Mouse (Mus musculus) hindbrain, embryonic 11.5 days (tissue): ENCODE results near the gene Chmp6. TPM values are rescaled to one million over a fixed set of nuclear protein-coding genes. Genes with fewer than 3 reads are reported as not detected.

Source experiments
- ATAC-seq: fragments of 200-750 bp; cut with Nextera tagmentation; 2 replicates; pipeline ENCODE4 v1.8.0; 2017; ENCODE audit warnings: mild to moderate bottlenecking, moderate TSS enrichment, moderate library complexity; ENCODE audit not compliant: low FRiP score
- DNase-seq: peaks from one replicate; pipeline ENCODE4 v3.0.0-alpha.2; 2015; ENCODE audit warnings: low spot score
- H3K27ac ChIP-seq: fragments of 300-500 bp; sonication (generic); 2 replicates; pipeline ENCODE4 v1.5.1; 2014; ENCODE audit warnings: mild to moderate bottlenecking, low read depth, low read length
- H3K27me3 ChIP-seq: fragments of 300-500 bp; sonication (generic); 2 replicates; pipeline ENCODE4 v1.6.1; 2014; ENCODE audit warnings: mild to moderate bottlenecking, low read length, moderate library complexity, mixed read lengths; ENCODE audit not compliant: control insufficient read depth, insufficient read depth
- H3K36me3 ChIP-seq: fragments of 300-500 bp; sonication (generic); 2 replicates; pipeline ENCODE4 v1.6.1; 2014; ENCODE audit warnings: mild to moderate bottlenecking, low read length, moderate library complexity, mixed read lengths; ENCODE audit not compliant: control insufficient read depth, insufficient read depth
- H3K4me1 ChIP-seq: fragments of 300-500 bp; sonication (generic); replicated peaks from 2 replicates; pipeline ENCODE4 v1.6.1; 2014; ENCODE audit warnings: low read length, mixed read lengths; ENCODE audit not compliant: control insufficient read depth, insufficient read depth
- H3K4me2 ChIP-seq: fragments of 300-500 bp; sonication (generic); replicated peaks from 2 replicates; pipeline ENCODE4 v1.6.1; 2014; ENCODE audit warnings: mild to moderate bottlenecking, low read depth, low read length
- H3K4me3 ChIP-seq: fragments of 300-500 bp; sonication (generic); 2 replicates; pipeline ENCODE4 v1.5.1; 2014; ENCODE audit warnings: low read depth, low read length
- H3K9ac ChIP-seq: fragments of 300-500 bp; sonication (generic); 2 replicates; pipeline ENCODE4 v1.6.1; 2014; ENCODE audit warnings: low read depth, low read length
- H3K9me3 ChIP-seq: fragments of 300-500 bp; sonication (generic); 2 replicates; pipeline ENCODE4 v1.6.1; 2016; ENCODE audit warnings: low read length; ENCODE audit not compliant: control insufficient read depth
- WGBS: fragments of 180-500 bp; shearing (Covaris S2); extraction: QIAGEN DNeasy Blood & Tissue Kit; methylation state at CpG from one replicate; pipeline ENCODE4 v1.1.7; 2014; 5-methylcytosine and 5-hydroxymethylcytosine counted together
- polyA plus RNA-seq: library from polyadenylated mRNA; unstranded; fragments of >200 nt; fragmentation: Nextera tagmentation; extraction: Ambion mirVana; gene quantifications from 2 replicates; pipeline ENCODE4 v1.2.1, GENCODE M21; 2014

The Chmp6 gene
- polyA plus RNA-seq, 1 experiment from 2014 or later = 87.2 TPM

GRCm38 (mm10) chr11:119925176-119925575 lies 11.9 kb downstream of the Chmp6 start:
- Histone ChIP-seq H3K27ac (no peak overlapping the region), H3K9ac (0 out of 2 replicates have a peak overlapping the region, but pooled peaks have one; percentile 15), H3K27me3 (no peaks in the 10 kb centered on the region), H3K9me3 (no peaks in the 10 kb centered on the region), H3K4me2 (no peak overlapping the region), H3K4me3 (no peak overlapping the region), H3K4me1 (no peaks in the 10 kb centered on the region), H3K36me3 (no peaks in the 10 kb centered on the region)
- DNase-seq (no peak), ATAC-seq (no peak)
- 75% methylated on average over 5 of the region's 5 CpGs for WGBS

GRCm38 (mm10) chr11:119926762-119927161 lies 13.5 kb downstream of the Chmp6 start:
- H3K9me3 ChIP-seq = no peaks in the 10 kb centered on the region
- H3K27ac ChIP-seq = no peak overlapping the region
- H3K4me2 ChIP-seq = no peak overlapping the region
- H3K27me3 ChIP-seq = no peaks in the 10 kb centered on the region
- no peaks in the 10 kb centered on the region for H3K4me1 ChIP-seq
- DNase-seq = no peak
- no peak for ATAC-seq
- no peak overlapping the region for H3K4me3 ChIP-seq
- no peak overlapping the region for H3K9ac ChIP-seq
- no peaks in the 10 kb centered on the region for H3K36me3 ChIP-seq
- WGBS = 84% methylated on average over 5 of the region's 5 CpGs

GRCm38 (mm10) chr11:119928023-119928681 lies 14.9 kb downstream of the Chmp6 start:
- WGBS = 73% methylated on average over 16 of the region's 16 CpGs
- no peak overlapping the region for H3K4me3 ChIP-seq

GRCm38 (mm10) chr11:119929603-119930265 lies 16.5 kb downstream of the Chmp6 start:
- H3K9ac ChIP-seq = no peak overlapping the region
- H3K4me2 ChIP-seq = no peak overlapping the region
- H3K27ac ChIP-seq = no peak overlapping the region
- DNase-seq (no peak), ATAC-seq (no peak)
- no peak overlapping the region for H3K4me3 ChIP-seq
- H3K36me3 ChIP-seq = no peaks in the 10 kb centered on the region
- H3K9me3 ChIP-seq = no peaks in the 10 kb centered on the region
- 86% methylated on average over 6 of the region's 6 CpGs for WGBS
- no peaks in the 10 kb centered on the region for H3K27me3 ChIP-seq
- no peaks in the 10 kb centered on the region for H3K4me1 ChIP-seq

More at GRCm38 (mm10) chr11:119928023-119928681, 14.9 kb downstream of the Chmp6 start:
- Histone ChIP-seq H3K27ac (no peak overlapping the region), H3K4me1 (no peaks in the 10 kb centered on the region), H3K9me3 (no peaks in the 10 kb centered on the region), H3K9ac (no peak overlapping the region), H3K4me2 (no peak overlapping the region), H3K27me3 (no peaks in the 10 kb centered on the region), H3K36me3 (no peaks in the 10 kb centered on the region)
- DNase-seq (no peak), ATAC-seq (no peak)

- ATAC-seq = no peak
- no peaks in the 10 kb centered on the region for H3K36me3 ChIP-seq
- H3K9me3 ChIP-seq = no peaks in the 10 kb centered on the region
- 83% methylated on average over 10 of the region's 10 CpGs for WGBS
- no peak for DNase-seq
- 0 out of 2 replicates have a peak, but pooled peaks cover 2% of the 10 kb centered on the region for H3K4me1 ChIP-seq
- no peak overlapping the region for H3K4me2 ChIP-seq
- no peak overlapping the region for H3K4me3 ChIP-seq
- H3K27ac ChIP-seq = no peak overlapping the region
- no peaks in the 10 kb centered on the region for H3K27me3 ChIP-seq
- no peak overlapping the region for H3K9ac ChIP-seq
Measured at GRCm38 (mm10) chr11:119931809-119932208, 18.6 kb downstream of the Chmp6 start.

GRCm38 (mm10) chr11:119933142-119933541 lies 19.9 kb downstream of the Chmp6 start:
- Histone ChIP-seq H3K27me3 (no peaks in the 10 kb centered on the region), H3K4me2 (no peak overlapping the region), H3K27ac (no peak overlapping the region), H3K9ac (no peak overlapping the region), H3K9me3 (no peaks in the 10 kb centered on the region), H3K36me3 (no peaks in the 10 kb centered on the region), H3K4me1 (peaks cover 3% of the 10 kb centered on the region; the same call in 1 of the 2 replicates), H3K4me3 (no peak overlapping the region)
- ATAC-seq (no peak), DNase-seq (no peak)
- WGBS = 69% methylated on average over 4 of the region's 4 CpGs

- H3K36me3 ChIP-seq = no peaks in the 10 kb centered on the region
- H3K9me3 ChIP-seq = no peaks in the 10 kb centered on the region
- H3K27me3 ChIP-seq = 0 out of 2 replicates have a peak, but pooled peaks cover 2% of the 10 kb centered on the region
- H3K4me3 ChIP-seq = no peak overlapping the region
- peaks cover 6% of the 10 kb centered on the region; the same call in 1 of the 2 replicates for H3K4me1 ChIP-seq
- 82% methylated on average over 8 of the region's 8 CpGs for WGBS
- ATAC-seq = no peak
- no peak overlapping the region for H3K4me2 ChIP-seq
- no peak for DNase-seq
- no peak overlapping the region for H3K9ac ChIP-seq
- no peak overlapping the region for H3K27ac ChIP-seq
Measured at GRCm38 (mm10) chr11:119933819-119934583, 20.8 kb downstream of the Chmp6 start.

- WGBS = 76% methylated on average over 8 of the region's 8 CpGs
- no peak for ATAC-seq
- Histone ChIP-seq H3K36me3 (no peaks in the 10 kb centered on the region), H3K9ac (no peak overlapping the region), H3K4me3 (no peak overlapping the region), H3K9me3 (no peaks in the 10 kb centered on the region), H3K27ac (no peak overlapping the region), H3K27me3 (0 out of 2 replicates have a peak, but pooled peaks cover 2% of the 10 kb centered on the region), H3K4me2 (no peak overlapping the region), H3K4me1 (peaks cover 6% of the 10 kb centered on the region; the same call in 1 of the 2 replicates)
- no peak for DNase-seq
Measured at GRCm38 (mm10) chr11:119934773-119935172, 21.5 kb downstream of the Chmp6 start.
